Mouse (Mus musculus) cerebellum, adult 18-20 months (tissue): ENCODE measurements around the gene Hspa12b.

Source experiments
- DNase-seq, 2 experiments: peaks; one replicate each; pipeline ENCODE4 v3.0.0; 2021

Hspa12b gene

GRCm38 (mm10) chr2:131186771-131187601, 59.9 kb downstream of the Hspa12b start, which contains the start of the genes Cdc25b and Spef1:
Cdc25b (plus strand) TSS chr2:131186949.
Spef1 (minus strand) TSS chr2:131187282.
- DNase-seq, result peak; percentile 82 to 87

- no peak for DNase-seq
Measured at GRCm38 (mm10) chr2:131187602-131187922, 60.5 kb downstream of the Hspa12b start.

GRCm38 (mm10) chr2:131188311-131188710, 61.2 kb downstream of the Hspa12b start:
- DNase-seq, result no peak

- DNase-seq, result no peak
Measured at GRCm38 (mm10) chr2:131189521-131190309, 62.6 kb downstream of the Hspa12b start.

GRCm38 (mm10) chr2:131190344-131191004, 63.4 kb downstream of the Hspa12b start:
- no peak for DNase-seq

- no peak for DNase-seq
Measured at GRCm38 (mm10) chr2:131191005-131191390, 63.9 kb downstream of the Hspa12b start.
